Mouse (Mus musculus): ENCODE data around the gene Col4a3.

Gene Col4a3

DNA sequence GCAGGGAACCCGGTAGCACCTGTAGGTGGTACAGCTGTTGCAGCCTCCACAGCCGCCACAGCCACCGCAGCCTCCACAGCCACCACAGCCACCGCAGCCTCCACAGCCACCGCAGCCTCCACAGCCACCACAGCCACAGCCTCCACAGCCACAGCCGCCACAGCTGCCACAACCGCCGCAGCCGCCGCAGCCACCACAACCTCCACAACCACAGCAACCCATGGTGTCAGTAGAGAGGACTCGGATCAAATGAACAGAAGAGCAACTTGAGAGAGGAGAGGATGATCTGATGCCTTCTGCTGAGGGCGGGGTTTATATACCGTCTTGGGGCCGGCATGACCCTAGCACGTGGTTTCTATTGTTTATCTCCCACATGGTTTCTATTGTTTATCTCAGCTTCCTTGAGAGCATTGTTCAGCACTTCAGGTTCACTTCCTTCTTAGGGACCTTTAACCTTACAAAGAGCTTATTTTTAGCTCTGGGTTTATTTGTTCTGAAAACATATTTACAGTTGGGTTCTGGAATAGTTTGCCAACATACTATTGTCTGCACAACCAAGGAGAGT, 184.4 kb downstream of the Col4a3 start, which contains the start of gene Gm47791:
TSS of gene Gm47791 (minus strand) at position 222 of the 565 bp plus-strand sequence.
- DNase-seq (ENCODE audit: low read depth) = no peak

All from naive thymus-derived CD4-positive, alpha-beta T cell, adult 2 months (primary cell).